Mouse (Mus musculus): ENCODE data around the gene Unc5a.

The Unc5a gene

DNA sequence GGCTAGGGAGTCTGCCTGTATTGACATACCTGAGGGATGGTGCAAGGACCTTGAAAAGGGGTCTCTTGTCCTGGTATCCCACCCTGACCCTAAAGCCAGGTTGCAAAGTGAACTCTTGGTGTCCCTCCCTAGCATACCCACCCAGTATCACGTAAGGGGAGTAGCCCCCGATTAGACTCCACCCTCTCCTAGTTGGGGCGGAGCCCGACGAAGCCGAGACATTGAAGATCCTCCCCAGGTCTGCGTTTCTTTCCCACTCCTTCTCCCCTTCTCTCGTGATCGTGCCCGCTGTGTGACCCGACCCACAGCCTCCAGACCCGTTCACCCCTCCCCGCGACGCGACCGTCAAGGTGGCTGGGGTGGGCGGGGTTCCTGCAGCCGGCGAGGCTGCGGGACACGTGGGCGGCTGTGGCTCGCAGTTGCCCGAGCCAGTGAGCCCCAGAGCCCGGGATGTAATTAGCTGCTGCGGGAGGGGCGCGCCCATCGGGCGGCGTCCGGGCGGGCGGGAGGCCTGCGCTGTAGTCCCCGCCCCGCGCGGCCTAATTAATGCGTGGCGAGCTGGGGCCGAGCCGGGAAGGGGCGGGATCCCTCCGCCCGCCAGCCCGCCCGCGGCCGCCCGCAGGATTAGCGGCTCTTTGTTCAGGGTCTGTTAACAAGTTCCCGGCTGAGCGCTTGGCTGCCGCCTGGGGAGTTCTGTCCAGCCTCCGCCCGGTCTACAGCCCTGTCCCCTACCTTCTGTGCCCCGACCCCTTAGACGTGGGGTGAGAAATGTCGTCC, 6.7 kb downstream of the Unc5a start:
- DNase-seq, result peak in 1 of 2 experiments; percentile 69

GRCm38 (mm10) chr13:54957281-54957680, 8.1 kb downstream of the Unc5a start:
- DNase-seq, result no peak

GRCm38 (mm10) chr13:54959059-54959701, 10.0 kb downstream of the Unc5a start:
- peak; percentile 92 to 94 for DNase-seq

GRCm38 (mm10) chr13:54959842-54960241, 10.6 kb downstream of the Unc5a start:
- no peak for DNase-seq

DNA sequence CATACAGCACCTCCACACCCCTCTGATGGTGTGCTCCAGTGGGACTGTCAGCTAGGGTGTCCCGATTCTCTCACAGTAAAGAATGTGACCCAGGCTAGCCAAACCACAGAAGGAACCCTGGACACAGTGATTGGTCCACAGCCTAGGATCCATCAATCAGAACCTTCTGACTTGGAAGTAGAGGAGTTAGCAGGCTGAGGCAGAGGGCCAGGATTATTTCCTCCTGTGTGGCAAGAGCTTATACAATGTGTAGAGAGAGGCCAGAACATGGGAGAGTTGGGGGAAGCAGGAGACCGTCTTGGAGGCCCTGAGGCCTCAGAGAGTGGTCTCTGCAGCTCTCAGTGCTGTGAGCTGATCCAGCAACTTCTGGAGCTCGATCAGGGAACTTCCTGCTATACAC, 11.3 kb downstream of the Unc5a start:
- DNase-seq, result no peak

GRCm38 (mm10) chr13:54965256-54965655, 16.0 kb downstream of the Unc5a start:
- DNase-seq, result no peak

DNA sequence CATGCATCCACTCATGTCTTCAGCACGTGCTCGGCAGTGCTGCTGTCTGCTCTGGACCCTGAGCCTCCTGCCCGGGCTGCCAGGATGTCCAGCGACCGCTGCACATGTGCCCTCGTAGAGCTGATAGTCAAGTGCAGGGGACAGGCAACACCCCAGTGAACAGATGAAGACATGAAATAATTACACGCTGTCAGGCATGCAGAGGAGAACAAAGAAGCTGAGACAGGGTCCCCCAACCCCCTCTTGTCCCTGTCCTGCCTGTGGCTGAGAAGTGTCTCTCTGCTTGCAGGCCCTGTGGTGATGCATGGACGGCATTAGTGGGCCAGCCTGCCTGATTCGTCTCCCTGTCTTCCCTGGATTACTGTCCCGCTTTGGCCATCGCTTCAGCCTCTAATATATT, 18.3 kb downstream of the Unc5a start:
- no peak for DNase-seq

DNA sequence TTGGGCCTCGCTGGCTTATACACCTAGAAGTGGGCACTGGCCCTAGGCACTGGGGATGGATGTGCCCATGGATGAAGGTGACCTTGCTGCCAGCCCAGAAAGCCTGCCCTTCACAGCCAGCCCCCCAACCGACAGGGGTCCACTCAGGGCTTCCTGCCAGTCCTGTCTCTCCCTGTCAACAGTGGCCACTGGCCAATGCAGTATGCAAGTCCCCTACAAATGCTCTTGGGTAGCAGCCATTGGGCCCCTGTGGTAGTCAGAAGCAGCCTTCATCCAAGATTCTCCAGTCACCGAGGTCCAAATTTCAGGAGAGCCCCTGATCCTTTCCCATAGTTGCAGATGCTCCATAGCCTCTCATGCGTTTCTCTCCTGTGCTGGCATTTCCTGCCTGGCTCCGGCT, 19.4 kb downstream of the Unc5a start:
- no peak for DNase-seq

DNA sequence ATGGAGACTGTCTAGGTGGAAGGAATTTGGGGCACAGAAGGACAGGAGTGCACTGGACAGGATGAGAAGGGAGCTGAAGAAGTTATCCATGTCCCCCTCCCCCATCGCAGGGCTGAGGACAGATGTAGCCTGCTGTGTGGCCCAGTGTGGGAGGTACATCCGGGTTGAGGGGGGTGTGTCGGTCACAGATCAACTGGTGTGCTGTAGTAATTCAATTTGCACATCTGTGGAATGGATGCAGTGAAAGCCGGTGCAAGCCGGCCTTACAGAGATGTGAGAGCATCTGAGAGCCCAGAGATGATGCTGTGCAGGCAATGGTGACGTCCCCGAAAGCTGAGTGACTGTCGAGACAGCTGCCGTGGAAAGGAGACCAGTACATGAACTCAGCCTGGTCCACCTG, 20.3 kb downstream of the Unc5a start:
- no peak for DNase-seq

GRCm38 (mm10) chr13:54970521-54971247, 21.5 kb downstream of the Unc5a start:
- no peak for DNase-seq

DNA sequence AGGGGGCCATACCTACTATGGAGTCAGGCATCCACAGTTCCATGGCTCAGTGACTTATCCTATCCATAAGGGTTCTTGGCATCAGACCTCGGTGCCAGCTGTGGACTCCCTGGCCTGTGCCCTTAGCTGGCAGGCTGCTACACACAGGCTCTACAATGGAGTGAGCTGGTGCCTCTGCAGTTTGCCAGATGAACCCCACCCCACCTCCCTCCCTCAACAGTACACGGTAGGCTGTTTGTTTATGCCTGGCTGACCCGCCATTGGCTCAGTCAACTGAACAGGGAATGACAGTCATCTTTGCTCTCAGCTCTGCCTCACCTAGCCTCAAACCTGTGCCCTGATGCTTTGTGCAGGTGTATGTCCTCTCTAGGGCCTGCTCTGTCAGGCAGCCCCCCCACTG, 26.3 kb downstream of the Unc5a start:
- peak; percentile 51 to 61 for DNase-seq

- DNase-seq, result peak; percentile 78 to 79
Observed at GRCm38 (mm10) chr13:54978804-54979203, 29.6 kb downstream of the Unc5a start.

- peak; percentile 49 to 69 for DNase-seq
Observed at GRCm38 (mm10) chr13:54980957-54981356, 31.7 kb downstream of the Unc5a start.

- DNase-seq, result no peak
Observed at GRCm38 (mm10) chr13:54983001-54983400, 33.8 kb downstream of the Unc5a start.

DNA sequence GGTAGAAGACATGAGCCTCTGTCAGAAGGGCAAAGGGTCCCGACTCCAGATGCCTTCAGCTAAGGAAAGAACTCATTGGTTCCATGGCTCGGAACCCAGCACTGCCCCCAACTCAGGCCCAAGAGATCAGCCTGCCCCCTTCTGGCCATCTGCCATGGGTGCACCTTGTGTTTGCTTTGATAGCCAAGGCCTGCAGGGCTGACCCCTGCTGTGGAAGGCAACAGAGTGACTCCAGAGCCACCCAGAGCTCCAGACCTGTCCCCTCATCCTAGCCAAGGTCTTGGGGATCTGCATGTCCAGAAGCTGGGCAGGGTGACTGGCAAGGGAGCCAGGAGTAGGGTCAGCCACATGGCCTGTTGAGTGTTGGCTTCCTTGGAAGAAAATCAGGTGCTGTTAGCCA, 34.4 kb downstream of the Unc5a start:
- peak in 1 of 2 experiments; percentile 61 for DNase-seq

DNA sequence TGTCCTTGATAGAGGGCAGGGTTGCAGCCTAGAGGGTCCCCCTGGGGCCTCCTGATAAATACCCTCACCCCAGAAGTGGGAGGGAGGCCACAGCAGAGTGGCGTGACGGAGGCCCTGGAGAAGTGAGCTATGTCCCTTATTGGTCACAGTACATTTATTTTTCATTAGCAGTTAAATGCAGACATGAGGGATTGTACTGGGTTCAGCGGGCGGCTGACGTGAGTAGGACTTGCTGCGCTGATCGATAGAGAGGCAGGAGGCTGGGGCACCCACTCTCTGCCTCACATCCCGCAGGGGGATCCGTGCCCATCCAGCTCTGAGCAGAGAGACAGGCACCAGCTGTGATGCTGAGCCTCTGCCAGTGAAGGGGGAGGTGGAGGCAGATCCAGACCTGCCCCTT, 38.2 kb downstream of the Unc5a start:
- DNase-seq, result no peak

DNA sequence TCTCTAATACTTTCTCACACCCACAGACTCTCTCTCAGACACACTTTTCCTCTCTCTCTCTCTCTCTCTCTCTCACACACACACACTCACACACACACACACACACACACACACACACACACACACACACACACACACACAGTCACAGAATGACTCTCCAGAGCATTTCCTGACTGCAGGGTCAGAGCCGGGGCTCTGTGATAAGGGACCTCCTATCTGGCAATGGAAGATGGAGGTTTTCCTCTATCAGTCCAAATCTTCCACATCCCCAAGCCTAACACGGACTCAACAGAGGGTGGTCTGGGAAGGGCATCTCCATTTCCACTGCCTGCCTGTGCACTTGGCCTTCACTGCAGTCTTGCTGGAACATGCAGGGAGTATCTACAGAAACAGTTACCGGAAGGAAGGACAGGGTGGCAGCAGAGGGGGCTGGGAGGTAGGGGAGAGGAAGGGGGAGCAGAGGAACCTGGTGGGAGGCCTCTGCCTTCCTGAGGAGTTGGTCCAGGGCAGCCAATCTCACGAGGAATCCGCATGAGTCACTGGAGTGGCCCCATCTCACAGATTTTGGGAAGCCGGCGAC, 39.1 kb downstream of the Unc5a start:
- no peak for DNase-seq

- peak; percentile 26 to 44 for DNase-seq
Observed at GRCm38 (mm10) chr13:54992215-54992614, 43.0 kb downstream of the Unc5a start.

GRCm38 (mm10) chr13:54994576-54994975, 45.4 kb downstream of the Unc5a start:
- no peak for DNase-seq

- no peak for DNase-seq
Observed at GRCm38 (mm10) chr13:54995161-54995560, 46.0 kb downstream of the Unc5a start.

DNA sequence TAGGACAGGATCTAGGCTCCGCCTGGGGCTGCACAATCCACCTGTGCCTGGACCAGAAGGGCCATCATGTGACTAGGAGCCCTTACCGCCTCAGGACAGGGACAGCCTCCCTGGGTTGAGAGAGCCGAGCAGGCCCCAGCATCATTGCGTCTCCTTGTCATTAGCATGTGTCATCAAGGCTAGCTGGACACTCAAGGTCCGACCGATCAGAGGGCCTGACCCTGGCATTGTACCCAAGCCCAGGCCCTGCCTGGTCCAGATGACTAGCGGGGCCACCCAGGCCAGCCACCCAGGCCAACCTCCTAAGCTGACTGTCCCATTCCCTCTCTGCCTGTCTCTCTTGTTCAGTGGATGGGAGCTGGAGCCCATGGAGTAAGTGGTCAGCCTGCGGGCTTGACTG, 48.4 kb downstream of the Unc5a start:
- DNase-seq, result no peak

GRCm38 (mm10) chr13:55000433-55000832, 51.2 kb downstream of the Unc5a start:
- DNase-seq, result no peak

DNA sequence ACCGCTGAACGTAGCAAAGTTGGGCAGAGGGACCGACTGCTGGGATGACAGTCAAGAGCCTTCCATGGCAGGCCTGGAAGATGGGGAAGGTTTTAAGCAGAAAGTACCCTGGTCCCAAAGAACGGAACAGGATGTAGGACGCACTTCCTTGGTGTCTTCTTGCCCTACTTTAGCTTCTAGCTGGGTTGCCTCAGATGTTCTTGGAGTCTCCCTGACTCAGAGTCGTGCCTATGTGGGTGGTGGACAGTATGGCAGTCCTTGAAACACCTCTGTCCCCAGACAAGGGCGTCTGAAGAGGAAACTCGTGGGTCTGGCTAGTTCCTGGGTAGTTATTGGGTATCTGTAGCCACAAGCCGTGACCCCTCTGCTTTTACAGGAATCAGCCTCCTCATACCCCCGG, 52.9 kb downstream of the Unc5a start:
- DNase-seq, result no peak

All from cerebellum, postnatal 25 days (tissue).